In genomic region chr5:114027217-114027944, GRCm38 (mm10) we compare ENCODE assay signal across 24 mouse cellular contexts. TPM values are rescaled to one million over a fixed set of nuclear protein-coding genes. Genes with fewer than 3 reads are reported as not detected.
"Had no signal": no experiment of that assay in that cellular context is flagged by ENCODE, and none has a peak within 500 bp of the region (broad histone marks: within the 10 kb centered on the region; RNA-seq: fewer than 3 reads in every experiment).

No protein-coding gene starts in this region.

- DNase-seq: lung, adult 18-20 months; lung, postnatal 10 days; lung, postnatal 4 days; midbrain, embryonic 14.5 days; retina, postnatal 1 day; right cerebral cortex, adult 18-20 months; right cerebral cortex, postnatal 25 days; right cerebral cortex, postnatal 4 days; spleen, adult 18-20 months; thymus, adult 18-20 months; thymus, postnatal 14 days; thymus, postnatal 36 days had no signal

- H3K36me3 ChIP-seq: midbrain, embryonic 10.5 days had no signal

- ATAC-seq: midbrain, embryonic 16.5 days had no signal

- H3K4me3 ChIP-seq: midbrain, embryonic 10.5 days; midbrain, embryonic 12.5 days; myocyte; neural tube, embryonic 13.5 days; neural tube, embryonic 15.5 days had no signal

- H3K27me3 ChIP-seq: midbrain, embryonic 12.5 days; neural tube, embryonic 13.5 days; neural tube, embryonic 15.5 days had no signal

- H3K9ac ChIP-seq: lung, embryonic 14.5 days; midbrain, embryonic 12.5 days; neural tube, embryonic 13.5 days; neural tube, embryonic 15.5 days had no signal

- H3K27ac ChIP-seq: midbrain, embryonic 10.5 days; midbrain, embryonic 12.5 days; neural tube, embryonic 13.5 days; neural tube, embryonic 15.5 days had no signal

- H3K9me3 ChIP-seq: midbrain, embryonic 12.5 days; neural tube, embryonic 15.5 days had no signal

- H3K4me2 ChIP-seq: lung, embryonic 14.5 days; midbrain, embryonic 12.5 days; neural tube, embryonic 13.5 days; neural tube, embryonic 15.5 days had no signal

RNA-seq across cellular contexts. Expression of gene Dao, which starts 23.9 kb away (rescaled TPM):
- total RNA-seq: megakaryocyte, adult 5-6 weeks; megakaryocyte-erythroid progenitor cell, adult 5-6 weeks had no signal
- polyA plus RNA-seq: lung, embryonic 14.5 days; lung, embryonic 16.5 days; midbrain, embryonic 10.5 days; midbrain, embryonic 12.5 days; midbrain, embryonic 14.5 days; midbrain, embryonic 16.5 days; myocyte; neural tube, embryonic 11.5 days; neural tube, embryonic 13.5 days; neural tube, embryonic 15.5 days; urinary bladder, adult 2 months had no signal
